Mouse (Mus musculus) left cerebral cortex, postnatal 14 days (tissue): ENCODE results near the gene Stxbp6. TPM values are rescaled to one million over a fixed set of nuclear protein-coding genes. Genes with fewer than 3 reads are reported as not detected.

ENCODE experiments used
- DNase-seq, 2 experiments: peaks; one replicate each; pipeline ENCODE4 v3.0.0; 2021 to 2022; ENCODE audit warnings: low spot score in 2 of 2, mixed read lengths in 1 of 2
- intact Hi-C: fragments of 180-260 bp; cut with DNase I; formaldehyde crosslinking; loops from one replicate; pipeline ENCODE4 v1.15.1; 2025
- total RNA-seq, 2 experiments: library from RNA; stranded (reverse); gene quantifications; 2 replicates each; pipeline ENCODE4 v1.2.3; 2021

Stxbp6 gene
- total RNA-seq, 2 experiments from 2014 or later, result 50.1 to 55.3 TPM

DNA sequence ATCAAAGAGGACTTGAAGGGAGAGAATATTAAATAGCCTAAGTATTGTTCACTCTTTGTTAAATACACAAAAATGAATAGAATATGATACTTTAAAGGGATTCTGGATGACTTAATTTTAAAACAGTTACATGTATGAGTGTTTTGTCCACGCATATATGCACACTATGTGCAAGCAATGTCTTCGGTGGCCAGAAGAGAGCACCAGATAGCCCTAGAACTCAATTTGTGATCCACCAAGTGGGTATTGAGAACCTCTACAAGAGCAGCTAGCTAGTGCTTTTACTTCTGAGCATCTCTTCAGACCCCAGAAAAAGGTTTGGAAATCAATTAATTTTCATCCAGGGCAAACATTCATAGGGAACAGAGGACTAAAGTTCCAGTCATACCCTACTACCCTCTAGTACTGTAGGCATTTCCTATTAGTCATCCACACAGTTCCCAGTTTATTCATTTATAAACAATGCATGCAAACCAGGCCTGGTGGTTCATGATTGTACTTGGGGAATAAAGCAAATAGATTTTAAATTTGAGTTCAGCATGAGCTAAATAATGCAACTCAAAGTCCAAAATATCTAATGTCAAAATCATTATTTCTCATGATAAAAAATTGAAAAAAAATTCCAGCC lies 64.4 kb downstream of the Stxbp6 start:
- no peak for DNase-seq
- intact Hi-C loops, result loop anchor here (5.0 kb wide), 2 partner anchors 47 to 62 kb away; partner anchors contain the start of gene Stxbp6

- no peak for DNase-seq
- intact Hi-C loops, result no loop called here
These were observed 67.9 kb downstream of the Stxbp6 start for GRCm38 (mm10) chr12:45006569-45006968.

GRCm38 (mm10) chr12:45006049-45006448 lies 68.5 kb downstream of the Stxbp6 start:
- intact Hi-C loops, result no loop called here
- DNase-seq, result no peak

GRCm38 (mm10) chr12:45001996-45002395 lies 72.5 kb downstream of the Stxbp6 start:
- intact Hi-C loops, result no loop called here
- no peak for DNase-seq

DNA sequence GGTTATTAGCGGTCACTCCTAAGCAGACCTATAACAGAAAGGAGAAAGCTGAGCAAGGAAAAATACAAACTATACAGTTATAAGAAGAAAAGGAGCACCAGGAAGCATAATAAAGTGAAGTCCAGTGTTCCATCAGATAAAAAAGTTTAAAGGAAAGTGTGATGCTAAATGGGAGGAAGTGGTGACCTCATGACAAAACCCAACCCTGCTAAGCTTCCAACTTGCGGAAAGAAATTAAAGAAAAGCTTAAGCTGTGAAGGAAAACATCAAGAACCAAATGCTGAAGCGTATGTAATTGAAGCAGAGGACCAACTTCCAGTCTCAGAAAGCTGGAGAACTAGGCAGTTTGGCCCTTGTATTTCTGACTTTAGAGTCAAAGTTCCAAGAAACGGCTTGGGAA lies 77.1 kb downstream of the Stxbp6 start:
- intact Hi-C loops, result no loop called here
- DNase-seq, result no peak

GRCm38 (mm10) chr12:44996897-44997296 lies 77.6 kb downstream of the Stxbp6 start:
- no peak for DNase-seq
- intact Hi-C loops, result no loop called here

DNA sequence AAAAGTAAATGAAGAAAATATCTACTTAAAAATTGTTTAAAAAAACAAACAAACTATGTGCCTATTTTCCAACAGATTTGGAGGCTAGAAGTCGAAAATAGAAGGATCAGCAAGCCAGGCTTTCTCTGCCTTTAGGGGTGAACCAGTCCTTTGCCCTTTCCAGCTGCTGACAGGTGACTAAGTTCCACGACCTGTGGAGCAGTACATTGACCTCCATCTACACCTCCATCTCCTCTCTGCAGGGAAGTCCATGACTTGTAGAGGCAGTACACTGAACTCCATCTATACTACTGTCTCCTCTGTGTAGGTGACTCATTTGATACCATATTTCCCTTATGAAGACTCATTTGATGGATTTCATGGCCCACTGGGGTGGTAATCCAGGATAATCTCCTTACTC lies 78.2 kb downstream of the Stxbp6 start:
- intact Hi-C loops, result no loop called here

GRCm38 (mm10) chr12:44993391-44993790 lies 81.1 kb downstream of the Stxbp6 start:
- intact Hi-C loops, result no loop called here

More for the DNA sequence above, 78.2 kb downstream of the Stxbp6 start:
- no peak for DNase-seq

DNA sequence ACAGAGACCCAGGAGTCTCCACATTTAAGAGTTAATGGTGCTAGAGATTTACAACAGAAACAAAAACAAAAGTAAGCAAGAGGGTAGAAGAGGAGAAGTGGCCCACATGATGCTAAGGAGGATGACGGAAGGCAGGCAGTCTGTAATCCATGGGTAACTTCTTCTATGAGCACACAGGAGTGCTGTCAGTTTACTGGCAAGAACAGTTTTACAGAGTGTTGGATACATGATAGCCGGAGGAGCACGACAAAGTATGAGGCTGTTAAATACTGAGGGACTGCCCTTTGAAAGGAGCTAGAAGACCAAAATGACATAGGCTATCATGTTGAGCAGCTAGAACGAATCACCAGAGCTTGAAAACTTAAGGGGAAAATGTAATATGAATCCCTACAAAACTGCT lies 81.7 kb downstream of the Stxbp6 start:
- DNase-seq, result no peak
- intact Hi-C loops, result no loop called here

More at GRCm38 (mm10) chr12:44993391-44993790, 81.1 kb downstream of the Stxbp6 start:
- DNase-seq, result peak; percentile 31 to 41

GRCm38 (mm10) chr12:44990379-44990778 lies 84.1 kb downstream of the Stxbp6 start:
- intact Hi-C loops, result no loop called here
- DNase-seq, result no peak

DNA sequence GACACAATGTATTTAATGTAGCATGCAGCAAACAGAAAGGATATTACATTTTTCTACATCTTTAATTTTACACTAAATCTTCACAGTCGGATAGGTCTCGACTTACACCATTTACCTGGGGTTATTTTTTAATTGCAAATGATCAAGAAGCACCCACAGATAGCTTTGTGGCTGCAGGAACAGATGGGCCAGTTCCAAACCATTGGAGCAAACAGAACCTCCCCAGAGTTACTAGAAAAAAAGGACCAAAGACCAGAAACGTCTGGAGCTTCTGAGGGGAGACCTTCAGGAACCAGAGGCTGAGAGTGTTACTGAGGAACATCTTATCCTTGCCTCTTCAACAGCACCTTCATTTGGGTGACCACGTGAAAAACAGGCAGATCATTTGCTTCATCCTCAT lies 85.5 kb downstream of the Stxbp6 start:
- DNase-seq, result no peak
- intact Hi-C loops, result no loop called here

DNA sequence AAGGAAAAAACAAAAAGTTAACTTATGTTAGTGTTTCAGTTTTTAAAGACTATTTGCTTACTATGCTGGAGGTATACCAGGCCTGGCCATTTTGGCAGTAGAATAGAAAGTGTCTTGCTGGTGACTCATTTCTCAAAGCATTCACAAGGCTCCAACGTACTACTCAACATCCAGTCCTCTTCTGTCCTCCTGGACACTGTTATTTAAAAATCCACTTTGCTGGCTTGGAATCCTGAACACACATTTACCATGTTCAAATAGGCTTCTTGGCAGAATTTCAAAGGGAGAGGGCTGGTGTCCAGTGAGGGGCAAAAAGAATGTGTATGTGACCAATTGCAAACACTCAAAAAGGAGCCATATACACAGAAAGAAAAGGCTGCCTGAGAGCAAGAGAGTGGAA lies 86.7 kb downstream of the Stxbp6 start:
- no peak for DNase-seq
- intact Hi-C loops, result no loop called here

DNA sequence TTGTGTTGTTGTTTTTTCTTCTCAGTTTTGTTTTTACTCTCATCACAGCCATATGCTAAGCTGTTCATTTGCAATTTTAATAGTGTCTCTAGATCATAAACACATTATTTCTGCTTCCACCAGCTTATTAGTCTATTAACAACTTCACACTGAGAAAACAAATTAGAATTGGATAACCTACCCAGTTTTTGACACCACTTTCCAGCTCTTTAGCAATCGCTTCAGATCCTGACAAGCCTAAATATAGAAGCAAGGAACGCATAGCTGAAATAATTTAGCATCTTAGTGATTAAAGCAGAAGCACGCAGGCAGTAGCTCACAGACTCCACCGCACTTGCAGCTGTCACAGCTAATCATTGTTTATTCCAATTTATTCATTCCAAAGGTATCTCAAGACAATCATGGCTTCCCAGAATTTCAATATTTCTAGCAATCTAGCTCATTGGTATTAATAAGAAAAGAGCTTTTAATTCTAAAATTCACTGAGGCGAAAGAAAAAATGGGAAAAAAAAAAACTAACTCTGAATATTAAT lies 95.1 kb downstream of the Stxbp6 start:
- intact Hi-C loops, result no loop called here
- peak in 1 of 2 experiments; percentile 7 for DNase-seq

DNA sequence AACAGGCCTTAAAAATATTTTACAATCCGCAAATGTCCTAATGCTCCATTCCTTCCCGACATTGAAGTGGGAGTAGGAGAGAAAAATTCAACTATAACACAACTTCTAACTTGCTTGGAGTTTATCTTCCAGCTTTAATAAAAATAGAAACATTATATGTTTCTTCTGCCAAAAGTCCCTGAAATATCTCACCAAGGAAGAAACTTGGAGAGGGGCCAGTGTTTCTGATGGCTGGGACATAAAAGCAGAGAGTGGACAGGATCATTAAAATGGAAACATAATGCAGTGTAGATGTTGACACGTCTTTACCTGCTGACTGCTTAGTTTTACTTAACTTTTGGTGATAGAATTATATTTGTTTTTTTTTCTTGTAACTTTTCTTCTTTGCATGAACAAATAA lies 99.2 kb downstream of the Stxbp6 start:
- peak in 1 of 2 experiments; percentile 19 for DNase-seq
- intact Hi-C loops, result no loop called here

GRCm38 (mm10) chr12:44971477-44971876 lies 103.0 kb downstream of the Stxbp6 start:
- DNase-seq, result no peak
- intact Hi-C loops, result no loop called here

- intact Hi-C loops, result no loop called here
- DNase-seq, result no peak
These were observed 107.1 kb downstream of the Stxbp6 start for GRCm38 (mm10) chr12:44967448-44967847.

DNA sequence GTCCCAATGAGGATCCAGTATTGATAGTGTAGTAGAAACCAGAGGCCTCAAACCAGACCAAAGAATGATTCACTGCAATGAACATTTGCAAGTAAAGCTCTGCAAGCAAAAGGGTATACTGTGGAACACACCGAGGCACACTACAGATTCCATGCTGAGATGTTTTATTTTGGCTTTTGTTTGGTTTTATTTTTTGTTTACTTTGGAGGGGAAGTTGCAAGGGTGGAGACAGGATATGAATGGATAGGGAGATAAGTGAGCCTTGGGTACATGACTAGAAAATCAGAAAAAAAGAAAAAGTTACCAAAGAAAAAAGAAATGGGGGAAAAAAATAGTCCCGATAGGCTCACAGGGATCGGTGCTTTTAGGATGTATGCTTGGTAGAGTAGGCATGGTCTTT lies 117.0 kb downstream of the Stxbp6 start:
- DNase-seq, result no peak
- intact Hi-C loops, result no loop called here

DNA sequence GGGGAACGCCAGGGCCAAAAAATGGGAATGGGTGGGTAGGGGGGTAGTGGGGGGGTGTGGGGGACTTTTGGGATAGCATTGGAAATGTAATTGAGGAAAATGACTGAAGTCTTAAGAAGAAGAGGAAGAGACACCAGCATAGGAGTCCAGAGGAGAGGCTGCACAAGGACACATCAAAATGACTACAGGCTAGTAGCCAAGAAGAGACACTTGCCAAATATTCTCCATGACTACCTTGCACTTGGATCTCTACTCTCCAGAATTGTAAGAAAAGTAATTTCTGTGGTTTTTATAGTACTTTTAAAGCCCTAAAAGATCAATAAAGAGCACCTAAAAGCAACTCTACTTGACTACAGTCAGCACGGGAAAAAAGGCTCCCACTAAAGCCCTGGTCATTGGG lies 121.4 kb downstream of the Stxbp6 start:
- intact Hi-C loops, result no loop called here
- no peak for DNase-seq

DNA sequence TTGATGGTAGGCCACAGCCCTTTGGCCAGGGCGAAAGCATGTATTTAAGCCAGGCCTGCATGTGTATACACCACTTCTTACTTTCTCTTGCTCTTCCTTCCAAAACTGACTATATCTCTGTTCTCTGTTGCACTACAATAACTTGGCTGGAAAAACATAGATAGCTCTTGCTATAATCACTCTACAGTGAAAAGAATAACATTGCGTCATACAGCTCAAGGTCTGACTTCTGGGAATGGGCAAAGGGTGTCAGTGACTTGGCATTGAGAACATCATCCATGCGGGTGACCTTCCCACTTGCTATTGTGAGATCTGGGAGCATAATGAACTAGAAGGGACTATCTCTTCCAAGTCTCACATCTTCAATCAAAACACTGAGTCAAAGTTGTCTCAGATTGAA lies 122.4 kb downstream of the Stxbp6 start:
- intact Hi-C loops, result no loop called here
- DNase-seq, result no peak

- DNase-seq, result no peak
- intact Hi-C loops, result no loop called here
These were observed 124.0 kb downstream of the Stxbp6 start for GRCm38 (mm10) chr12:44950559-44950958.

DNA sequence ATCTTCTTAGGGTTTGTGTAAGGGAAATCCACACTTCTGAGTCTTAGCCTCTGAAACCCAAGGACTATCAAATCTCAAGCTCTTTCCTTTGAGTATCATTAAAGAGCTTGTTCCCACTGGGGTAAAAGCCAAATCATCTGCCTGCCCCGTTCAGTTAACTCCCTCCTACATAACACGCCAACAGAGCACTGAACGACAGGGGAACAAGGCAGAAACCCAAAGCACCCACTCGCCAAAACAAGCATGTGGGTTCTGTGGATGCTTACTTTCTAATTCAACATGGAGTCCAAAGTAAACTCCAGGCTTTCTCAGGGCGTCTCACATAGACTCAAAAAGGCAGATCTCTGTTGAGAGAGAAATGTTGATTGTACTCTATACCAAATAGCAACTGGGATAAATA lies 126.7 kb downstream of the Stxbp6 start:
- intact Hi-C loops, result loop anchor here (5.0 kb wide), 1 partner anchor 124 kb away; the partner anchor contains the start of gene Stxbp6
- no peak for DNase-seq
